Mouse (Mus musculus) embryonic facial prominence, embryonic 12.5 days (tissue): ENCODE results near the gene Susd1. TPM values are rescaled to one million over a fixed set of nuclear protein-coding genes. Genes with fewer than 3 reads are reported as not detected.

Experiments used
- ATAC-seq: fragments of 200-750 bp; cut with Nextera tagmentation; 2 replicates; pipeline ENCODE4 v1.8.0; 2017; ENCODE audit not compliant: insufficient number of reproducible peaks, insufficient read depth, low FRiP score, low TSS enrichment
- H3K27ac ChIP-seq: fragments of 300-500 bp; sonication (generic); 2 replicates; pipeline ENCODE4 v1.5.1; 2016; ENCODE audit warnings: mild to moderate bottlenecking
- H3K27me3 ChIP-seq: fragments of 300-500 bp; sonication (generic); 2 replicates; pipeline ENCODE4 v1.6.1; 2016; ENCODE audit warnings: mild to moderate bottlenecking, moderate library complexity
- H3K36me3 ChIP-seq: fragments of 300-500 bp; sonication (generic); 2 replicates; pipeline ENCODE4 v1.6.1; 2016; ENCODE audit warnings: mild to moderate bottlenecking
- H3K4me1 ChIP-seq: fragments of 300-500 bp; sonication (generic); 2 replicates; pipeline ENCODE4 v1.6.1; 2016
- H3K4me2 ChIP-seq: fragments of 300-500 bp; sonication (generic); replicated peaks from 2 replicates; pipeline ENCODE4 v1.6.1; 2016; ENCODE audit warnings: mild to moderate bottlenecking, moderate library complexity
- H3K4me3 ChIP-seq: fragments of 300-500 bp; sonication (generic); 2 replicates; pipeline ENCODE4 v1.5.1; 2016; ENCODE audit warnings: mild to moderate bottlenecking
- H3K9ac ChIP-seq: fragments of 300-500 bp; sonication (generic); 2 replicates; pipeline ENCODE4 v1.6.1; 2016; ENCODE audit warnings: mild to moderate bottlenecking, moderate library complexity
- H3K9me3 ChIP-seq: fragments of 300-500 bp; sonication (generic); 2 replicates; pipeline ENCODE4 v1.6.1; 2016; ENCODE audit warnings: mild to moderate bottlenecking, moderate library complexity
- WGBS: fragments of 180-500 bp; shearing (Covaris S2); methylation state at CpG from one replicate; pipeline ENCODE4 v1.1.7; 2016; 5-methylcytosine and 5-hydroxymethylcytosine counted together
- polyA plus RNA-seq: library from polyadenylated mRNA; unstranded; fragments of >200 nt; fragmentation: Nextera tagmentation; extraction: Ambion mirVana; gene quantifications from 2 replicates; pipeline ENCODE4 v1.2.1, GENCODE M21; 2016

Susd1 gene
- polyA plus RNA-seq, 1 experiment from 2014 or later = 1.9 TPM

DNA sequence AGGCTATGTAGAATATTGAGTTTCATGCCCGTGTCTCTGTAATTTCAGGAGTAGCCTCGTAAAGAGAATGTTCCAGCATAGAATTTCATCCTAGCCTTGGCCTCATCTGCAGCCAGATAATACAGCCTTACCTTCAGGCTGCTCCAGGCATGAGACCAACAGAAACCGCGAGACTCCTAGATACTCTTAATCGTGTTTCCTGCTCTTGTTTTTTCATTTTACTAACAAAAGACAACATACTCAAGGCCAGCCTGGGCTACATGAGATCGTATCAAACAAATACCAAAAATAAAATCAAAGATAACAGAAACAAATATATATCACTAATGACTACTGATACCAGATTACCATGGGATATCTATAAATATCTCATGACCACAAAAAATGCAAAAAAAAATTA, 9.3 kb downstream of the Susd1 start:
- H3K9me3 ChIP-seq = no peaks in the 10 kb centered on the region
- no peak overlapping the region for H3K27ac ChIP-seq
- H3K9ac ChIP-seq = no peak overlapping the region
- no peaks in the 10 kb centered on the region for H3K4me1 ChIP-seq
- H3K27me3 ChIP-seq = no peaks in the 10 kb centered on the region
- no peak overlapping the region for H3K4me3 ChIP-seq
- ATAC-seq = no peak
- WGBS = 71% methylated on average over 6 of the region's 6 CpGs
- H3K36me3 ChIP-seq = no peaks in the 10 kb centered on the region
- H3K4me2 ChIP-seq = no peak overlapping the region

DNA sequence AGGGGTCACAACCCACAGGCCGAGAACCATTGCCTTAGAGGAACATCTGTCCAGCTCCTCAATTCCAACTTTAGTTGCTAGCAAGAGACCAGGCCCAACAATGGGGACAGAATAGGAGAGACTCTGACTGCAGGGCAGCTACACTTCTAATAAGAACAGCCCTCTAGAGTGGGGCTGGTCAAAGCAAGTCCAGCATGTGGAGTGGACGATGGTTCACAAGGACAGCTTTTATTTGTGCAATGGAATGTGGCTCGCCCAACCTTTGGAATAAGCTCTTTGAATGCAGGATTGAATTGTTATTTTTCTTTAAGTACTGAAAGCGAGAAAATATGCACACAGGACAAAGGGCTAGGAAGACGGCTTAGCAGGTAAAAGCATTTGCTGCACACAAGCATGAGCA, 12.0 kb downstream of the Susd1 start:
- 0 out of 2 replicates have a peak, but pooled peaks cover 3% of the 10 kb centered on the region for H3K4me1 ChIP-seq
- no peaks in the 10 kb centered on the region for H3K27me3 ChIP-seq
- no peak overlapping the region for H3K9ac ChIP-seq
- 89% methylated on average over 5 of the region's 5 CpGs for WGBS
- H3K27ac ChIP-seq = no peak overlapping the region
- H3K9me3 ChIP-seq = no peaks in the 10 kb centered on the region
- no peak overlapping the region for H3K4me3 ChIP-seq
- no peak for ATAC-seq
- H3K4me2 ChIP-seq = no peak overlapping the region
- H3K36me3 ChIP-seq = no peaks in the 10 kb centered on the region

DNA sequence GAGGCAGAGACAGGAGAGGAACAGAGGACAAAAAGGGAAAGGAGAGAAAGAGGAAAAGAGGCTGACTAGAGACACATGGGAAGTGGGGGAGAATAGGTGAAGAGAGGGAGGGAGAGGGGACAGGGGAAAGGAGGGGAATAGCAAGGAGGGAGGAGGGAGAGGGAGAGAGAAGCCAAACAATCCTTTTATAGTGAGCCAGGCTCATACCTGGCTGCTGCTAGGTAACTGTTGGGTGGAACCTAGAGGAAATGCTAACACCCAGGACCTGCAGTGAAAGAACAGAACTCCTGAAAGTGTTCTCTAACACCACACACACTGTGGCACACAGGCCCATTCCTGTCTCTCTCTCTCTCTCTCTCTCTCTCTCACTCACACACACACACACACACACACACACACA, 15.6 kb downstream of the Susd1 start:
- no peaks in the 10 kb centered on the region for H3K36me3 ChIP-seq
- H3K4me3 ChIP-seq = no peak overlapping the region
- H3K4me2 ChIP-seq = no peak overlapping the region
- H3K4me1 ChIP-seq = peaks cover 3% of the 10 kb centered on the region; the same call in 1 of the 2 replicates
- ATAC-seq = no peak
- no peak overlapping the region for H3K27ac ChIP-seq
- no peak overlapping the region for H3K9ac ChIP-seq
- no peaks in the 10 kb centered on the region for H3K9me3 ChIP-seq
- H3K27me3 ChIP-seq = no peaks in the 10 kb centered on the region

DNA sequence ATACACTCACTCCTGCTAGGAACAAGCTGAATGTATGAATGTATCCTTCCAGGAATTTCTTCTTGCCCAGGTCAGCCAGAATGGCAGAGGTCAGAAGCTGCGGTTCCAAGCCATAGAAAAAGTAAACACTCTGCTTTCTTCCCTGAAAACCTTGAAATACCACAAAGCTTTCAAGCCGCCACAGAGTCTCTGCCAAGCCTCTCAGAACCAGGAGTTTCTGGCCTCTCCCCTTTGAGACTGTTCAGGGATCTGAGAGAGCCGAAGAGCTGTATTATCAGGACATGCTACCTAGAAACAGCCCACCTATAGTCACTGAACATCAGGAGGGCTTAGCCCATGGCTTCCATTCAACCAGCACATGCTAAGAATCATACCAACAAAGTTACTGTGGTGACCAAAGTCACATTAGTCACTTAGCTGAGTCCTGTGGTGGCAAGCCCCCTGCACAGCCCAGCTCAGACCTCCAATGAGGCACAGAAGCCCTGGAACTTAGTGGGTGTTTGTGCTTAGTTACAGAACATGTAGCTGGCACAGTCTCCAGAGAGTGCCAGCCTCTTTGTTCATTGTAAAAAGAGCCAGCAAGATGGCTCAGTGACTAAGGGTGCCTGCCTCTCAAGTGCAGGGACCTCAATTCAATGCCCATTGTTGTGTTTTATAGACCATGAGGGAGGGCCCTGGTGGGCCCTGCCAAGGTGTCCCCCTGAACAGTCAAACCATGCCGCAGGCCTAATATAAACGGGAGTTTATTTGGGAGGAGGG, 16.2 kb downstream of the Susd1 start:
- 46% methylated on average over 5 of the region's 5 CpGs for WGBS
- Histone ChIP-seq H3K4me2 (no peak overlapping the region), H3K36me3 (no peaks in the 10 kb centered on the region), H3K4me1 (peaks cover 3% of the 10 kb centered on the region; the same call in 1 of the 2 replicates), H3K4me3 (no peak overlapping the region), H3K27me3 (no peaks in the 10 kb centered on the region), H3K27ac (no peak overlapping the region), H3K9ac (no peak overlapping the region), H3K9me3 (no peaks in the 10 kb centered on the region)
- no peak for ATAC-seq

DNA sequence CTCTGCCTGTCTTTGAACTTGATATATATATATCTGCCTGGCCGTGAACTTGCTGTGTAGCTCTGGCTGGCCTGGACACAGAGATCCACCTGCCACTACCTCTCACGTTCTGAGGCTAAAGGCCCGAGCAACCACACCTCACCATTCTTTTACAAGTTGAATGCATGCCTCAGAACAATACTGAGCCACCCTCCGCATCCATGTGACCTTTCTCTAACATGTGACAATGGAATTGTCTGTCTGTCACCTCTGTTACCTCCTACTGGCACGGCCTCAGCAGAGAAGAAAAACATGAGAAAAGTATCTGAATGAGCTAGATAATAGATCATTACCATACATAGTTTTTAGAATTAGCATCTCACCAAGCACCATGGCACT, 17.1 kb downstream of the Susd1 start:
- H3K4me3 ChIP-seq = no peak overlapping the region
- H3K9me3 ChIP-seq = no peaks in the 10 kb centered on the region
- H3K4me2 ChIP-seq = no peak overlapping the region
- H3K27ac ChIP-seq = no peak overlapping the region
- peaks cover 3% of the 10 kb centered on the region; the same call in 1 of the 2 replicates for H3K4me1 ChIP-seq
- no peak overlapping the region for H3K9ac ChIP-seq
- no peaks in the 10 kb centered on the region for H3K27me3 ChIP-seq
- WGBS = 72% methylated on average over 5 of the region's 5 CpGs
- no peak for ATAC-seq
- H3K36me3 ChIP-seq = no peaks in the 10 kb centered on the region

DNA sequence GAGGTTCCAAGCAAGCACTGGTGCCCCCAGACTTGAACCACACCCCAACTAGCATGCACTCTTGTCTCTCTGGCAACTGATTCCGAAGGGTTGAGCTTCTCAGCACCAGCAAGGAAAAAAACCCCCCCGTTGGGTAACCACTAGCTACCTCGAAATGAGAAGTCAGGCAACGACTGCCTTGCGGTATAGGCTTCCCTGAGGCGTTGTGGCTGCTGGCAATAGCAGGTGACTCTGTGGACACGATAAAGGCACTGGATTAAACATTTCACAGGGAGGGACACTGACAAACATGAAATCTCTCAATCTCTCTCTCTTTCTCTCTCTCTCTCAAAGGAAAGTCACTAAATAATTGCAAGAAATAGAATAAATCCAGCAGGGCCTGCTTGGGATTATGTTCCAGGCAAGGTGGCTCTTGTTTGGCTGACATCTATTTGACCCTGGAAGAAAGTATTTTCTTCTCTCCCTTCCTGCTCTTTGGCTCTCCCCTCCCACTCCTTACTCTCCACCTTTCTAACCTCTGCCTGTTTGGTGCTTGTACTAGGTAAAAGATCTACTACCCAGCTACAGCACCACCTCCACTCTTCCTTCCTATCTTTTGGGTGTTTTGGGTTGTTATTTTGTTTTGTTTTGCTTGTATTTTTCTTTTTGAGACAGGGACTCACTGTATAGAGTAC, 17.6 kb downstream of the Susd1 start:
- Histone ChIP-seq H3K9ac (no peak overlapping the region), H3K4me1 (peaks cover 3% of the 10 kb centered on the region; the same call in 1 of the 2 replicates), H3K4me2 (no peak overlapping the region), H3K27ac (no peak overlapping the region), H3K4me3 (no peak overlapping the region), H3K27me3 (no peaks in the 10 kb centered on the region), H3K9me3 (no peaks in the 10 kb centered on the region), H3K36me3 (no peaks in the 10 kb centered on the region)
- no peak for ATAC-seq
- WGBS = 85% methylated on average over 7 of the region's 7 CpGs

DNA sequence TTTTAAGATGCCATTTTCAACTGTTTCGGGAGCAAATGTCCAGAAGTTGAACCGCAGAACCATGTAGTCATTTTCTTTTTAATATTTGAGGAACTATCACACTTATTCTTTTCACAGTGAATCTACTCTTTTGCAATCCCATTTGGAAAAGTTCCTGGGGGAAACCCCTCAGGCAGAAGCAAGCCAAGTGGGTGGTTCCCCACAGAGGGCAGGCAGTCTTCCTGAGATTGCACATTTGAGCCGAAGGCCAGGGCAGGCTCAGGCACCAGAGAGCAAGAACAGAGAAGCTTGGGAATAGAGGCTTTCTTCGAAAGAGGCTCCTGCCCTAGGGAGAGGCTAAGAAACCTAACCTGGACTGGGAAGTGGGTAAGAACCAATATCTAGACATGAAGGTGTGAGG, 19.2 kb downstream of the Susd1 start:
- no peaks in the 10 kb centered on the region for H3K9me3 ChIP-seq
- H3K27ac ChIP-seq = no peak overlapping the region
- no peaks in the 10 kb centered on the region for H3K27me3 ChIP-seq
- no peak overlapping the region for H3K9ac ChIP-seq
- no peak for ATAC-seq
- WGBS = 76% methylated on average over 4 of the region's 4 CpGs
- H3K4me1 ChIP-seq = peaks cover 3% of the 10 kb centered on the region; the same call in 1 of the 2 replicates
- no peaks in the 10 kb centered on the region for H3K36me3 ChIP-seq
- H3K4me2 ChIP-seq = no peak overlapping the region
- no peak overlapping the region for H3K4me3 ChIP-seq

DNA sequence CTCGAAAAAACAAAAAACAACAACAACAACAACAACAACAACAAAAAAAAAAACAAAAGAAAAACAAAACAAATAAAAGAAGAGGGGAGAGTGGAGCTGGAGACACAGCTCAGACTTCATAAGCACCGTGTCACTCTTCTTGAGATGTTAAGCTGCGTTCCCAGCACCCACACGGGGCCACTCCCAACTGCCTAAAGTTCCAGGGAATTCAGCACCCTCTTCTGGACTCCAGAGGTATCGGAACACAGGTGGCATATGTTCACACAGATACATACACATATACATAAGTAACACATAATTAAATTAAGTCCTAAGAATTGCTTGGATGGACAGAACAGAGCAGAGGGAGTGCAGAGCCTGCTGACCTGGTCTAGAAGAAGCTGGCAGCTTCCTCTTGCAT, 25.0 kb downstream of the Susd1 start:
- H3K36me3 ChIP-seq = no peaks in the 10 kb centered on the region
- WGBS = 88% methylated on average over 5 of the region's 5 CpGs
- H3K9me3 ChIP-seq = no peaks in the 10 kb centered on the region
- H3K27ac ChIP-seq = no peak overlapping the region
- H3K4me1 ChIP-seq = no peaks in the 10 kb centered on the region
- no peak for ATAC-seq
- no peaks in the 10 kb centered on the region for H3K27me3 ChIP-seq
- no peak overlapping the region for H3K4me3 ChIP-seq
- no peak overlapping the region for H3K9ac ChIP-seq
- H3K4me2 ChIP-seq = no peak overlapping the region

DNA sequence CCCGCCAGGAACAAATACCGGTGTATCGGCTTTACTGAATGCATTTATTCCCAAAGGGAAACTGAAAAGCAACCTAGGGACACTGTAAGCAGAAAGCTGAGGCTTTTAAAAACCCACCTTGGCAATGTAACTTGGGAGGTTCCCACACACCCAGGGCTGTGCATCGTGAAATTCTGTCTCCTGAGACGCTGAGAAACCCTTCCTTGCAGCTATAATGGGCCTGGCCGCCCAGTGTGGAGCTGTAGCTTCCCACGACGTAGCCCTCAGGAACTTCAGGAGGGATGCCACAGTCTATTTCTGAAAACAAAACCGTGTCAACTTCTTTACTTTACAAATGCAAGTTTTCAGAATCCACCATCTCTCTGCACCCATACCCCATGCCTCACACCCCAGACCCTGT, 27.3 kb downstream of the Susd1 start:
- 82% methylated on average over 9 of the region's 9 CpGs for WGBS
- Histone ChIP-seq H3K9ac (no peak overlapping the region), H3K27ac (no peak overlapping the region), H3K4me2 (no peak overlapping the region), H3K36me3 (no peaks in the 10 kb centered on the region), H3K9me3 (no peaks in the 10 kb centered on the region), H3K4me3 (no peak overlapping the region), H3K4me1 (no peaks in the 10 kb centered on the region), H3K27me3 (no peaks in the 10 kb centered on the region)
- no peak for ATAC-seq

DNA sequence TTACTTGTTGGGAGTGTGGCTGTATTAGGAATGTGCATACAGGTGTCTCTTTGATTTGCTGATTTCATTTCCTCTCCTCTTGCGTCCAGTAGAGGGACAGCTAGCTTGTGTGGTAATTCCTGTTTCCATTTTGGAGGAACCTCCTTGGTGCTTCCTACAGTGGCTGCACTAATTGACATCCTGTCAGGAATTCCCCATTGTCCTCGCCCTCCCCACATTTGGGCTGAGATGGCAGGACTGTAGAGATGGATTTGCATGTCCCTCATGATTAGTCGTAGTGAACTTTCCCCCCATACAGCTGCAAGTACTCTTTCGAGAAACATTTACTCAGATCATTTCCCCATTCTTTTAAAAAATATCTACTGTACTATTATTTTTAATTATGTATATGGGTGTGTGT, 30.7 kb downstream of the Susd1 start:
- no peak for ATAC-seq
- H3K4me1 ChIP-seq = no peaks in the 10 kb centered on the region
- H3K27me3 ChIP-seq = no peaks in the 10 kb centered on the region
- H3K9me3 ChIP-seq = no peaks in the 10 kb centered on the region
- no peak overlapping the region for H3K4me3 ChIP-seq
- WGBS = 78% methylated on average over 4 of the region's 4 CpGs
- no peak overlapping the region for H3K27ac ChIP-seq
- no peak overlapping the region for H3K9ac ChIP-seq
- H3K4me2 ChIP-seq = no peak overlapping the region
- H3K36me3 ChIP-seq = no peaks in the 10 kb centered on the region

DNA sequence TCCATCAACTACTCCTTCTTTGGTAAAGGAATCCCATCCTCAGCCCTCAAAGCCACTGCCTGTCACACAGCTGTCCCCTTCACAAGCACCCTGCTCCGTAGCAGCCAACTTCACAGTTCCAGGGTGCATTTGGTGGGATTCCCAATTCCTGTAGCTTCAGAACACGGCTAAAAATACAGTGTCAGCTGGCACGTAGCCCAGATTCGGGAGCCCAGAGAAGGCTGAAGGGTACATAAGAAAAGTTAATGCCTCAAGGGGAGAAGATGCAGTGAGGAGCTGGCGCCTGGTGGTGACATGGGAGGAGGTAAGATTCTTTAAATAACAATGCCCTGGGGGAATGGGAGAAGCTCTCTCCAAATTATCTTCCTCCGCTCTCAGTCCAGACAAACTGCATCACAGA, 34.1 kb downstream of the Susd1 start:
- no peak overlapping the region for H3K4me3 ChIP-seq
- H3K9me3 ChIP-seq = no peaks in the 10 kb centered on the region
- no peaks in the 10 kb centered on the region for H3K4me1 ChIP-seq
- 44% methylated on average over 6 of the region's 6 CpGs for WGBS
- ATAC-seq = no peak
- H3K27ac ChIP-seq = no peak overlapping the region
- no peak overlapping the region for H3K4me2 ChIP-seq
- no peak overlapping the region for H3K9ac ChIP-seq
- no peaks in the 10 kb centered on the region for H3K27me3 ChIP-seq
- no peaks in the 10 kb centered on the region for H3K36me3 ChIP-seq

DNA sequence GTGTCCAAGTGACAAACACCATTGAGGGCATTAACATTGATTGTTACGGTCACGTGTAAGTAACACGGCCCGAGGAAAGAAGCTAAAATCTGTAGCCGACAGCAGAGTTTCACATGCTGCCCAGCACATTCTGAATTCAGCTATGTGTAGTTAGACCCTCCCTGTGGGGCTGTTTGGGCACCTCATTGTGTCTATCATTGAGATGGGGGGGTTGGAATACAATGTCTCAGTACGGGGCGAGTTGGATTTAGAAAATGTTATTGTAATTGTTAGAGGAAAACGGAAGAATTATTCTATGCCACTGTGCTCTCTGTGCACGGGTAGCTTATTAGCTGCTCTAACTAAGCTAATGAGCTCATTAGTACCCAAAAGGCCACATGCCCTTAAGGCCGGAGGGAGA, 37.5 kb downstream of the Susd1 start:
- 80% methylated on average over 10 of the region's 10 CpGs for WGBS
- no peaks in the 10 kb centered on the region for H3K9me3 ChIP-seq
- no peaks in the 10 kb centered on the region for H3K4me1 ChIP-seq
- ATAC-seq = no peak
- H3K4me3 ChIP-seq = no peak overlapping the region
- no peak overlapping the region for H3K27ac ChIP-seq
- no peaks in the 10 kb centered on the region for H3K36me3 ChIP-seq
- H3K4me2 ChIP-seq = no peak overlapping the region
- H3K27me3 ChIP-seq = no peaks in the 10 kb centered on the region
- no peak overlapping the region for H3K9ac ChIP-seq
